Mouse (Mus musculus) G1E (cell line): ENCODE measurements at regions not wholly inside any gene's neighbourhood (a gene's known extent, or its start where the extent isn't known, plus 50 kb on each side); places are given as distances from the start of the nearest gene placed in this dataset.

Experiments used
- CTCF ChIP-seq: IDR thresholded peaks from 2 replicates; pipeline ENCODE4 v1.5.1; 2012; ENCODE audit warnings: low read depth, low read length, inconsistent platforms, mixed read lengths
- GATA1 ChIP-seq: IDR thresholded peaks from 2 replicates; pipeline ENCODE4 v1.6.1; 2012; ENCODE audit warnings: borderline replicate concordance, low read length, inconsistent platforms, mixed read lengths
- POLR2AphosphoS5 ChIP-seq: IDR thresholded peaks from 2 replicates; pipeline ENCODE4 v1.6.1; 2012; ENCODE audit warnings: low read depth, low read length, inconsistent platforms; ENCODE audit not compliant: insufficient replicate concordance
- TAL1 ChIP-seq: conservative IDR thresholded peaks from 2 replicates; pipeline ENCODE4 v1.6.1; 2012; ENCODE audit warnings: low read depth, low read length, inconsistent platforms, mixed read lengths

DNA sequence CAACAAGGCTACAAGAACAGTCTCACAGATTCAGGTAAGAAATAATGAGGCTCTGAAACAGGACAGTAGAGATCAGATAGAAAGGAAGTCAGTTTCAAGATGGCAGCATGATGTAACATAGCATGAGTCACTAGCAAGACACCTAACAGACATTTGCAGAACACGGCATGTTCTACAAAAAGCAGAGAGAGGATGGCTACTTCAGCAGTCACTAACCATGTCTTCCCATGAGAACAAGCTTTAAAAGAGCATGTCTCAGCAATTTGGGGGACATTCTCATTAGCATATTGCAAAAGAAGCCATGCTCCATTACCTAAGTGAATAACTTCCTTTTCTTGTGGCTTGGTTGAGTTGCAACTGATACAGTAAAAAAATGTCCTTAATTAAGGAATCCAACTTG lies 75.2 kb upstream of the Srd5a2 start:
- TF ChIP-seq GATA1, result no peak
- no peak for TF ChIP-seq CTCF
- no peak for TF ChIP-seq POLR2AphosphoS5
- no peak for TF ChIP-seq TAL1
